Mouse (Mus musculus): ENCODE data around the gene Msh4. TPM values are rescaled to one million over a fixed set of nuclear protein-coding genes. Genes with fewer than 3 reads are reported as not detected.

Msh4 gene
- under 1 TPM; 0.07 to 0.62 (median 0.16) TPM for total RNA-seq (2022)

GRCm38 (mm10) chr3:153906136-153906871, at the start of gene Msh4:
Gene Msh4, minus strand, starts transcription at chr3:153906138.
- no peak for DNase-seq

- no peak for DNase-seq
These were observed 42.2 kb upstream of the Msh4 start for GRCm38 (mm10) chr3:153948176-153948575.

GRCm38 (mm10) chr3:153947271-153947670, 41.3 kb upstream of the Msh4 start:
- DNase-seq = no peak

GRCm38 (mm10) chr3:153944335-153944990, 38.5 kb upstream of the Msh4 start, which contains the start of gene Acadm:
Gene Acadm, minus strand, starts transcription at chr3:153944632.
- DNase-seq = peak; percentile 99

DNA sequence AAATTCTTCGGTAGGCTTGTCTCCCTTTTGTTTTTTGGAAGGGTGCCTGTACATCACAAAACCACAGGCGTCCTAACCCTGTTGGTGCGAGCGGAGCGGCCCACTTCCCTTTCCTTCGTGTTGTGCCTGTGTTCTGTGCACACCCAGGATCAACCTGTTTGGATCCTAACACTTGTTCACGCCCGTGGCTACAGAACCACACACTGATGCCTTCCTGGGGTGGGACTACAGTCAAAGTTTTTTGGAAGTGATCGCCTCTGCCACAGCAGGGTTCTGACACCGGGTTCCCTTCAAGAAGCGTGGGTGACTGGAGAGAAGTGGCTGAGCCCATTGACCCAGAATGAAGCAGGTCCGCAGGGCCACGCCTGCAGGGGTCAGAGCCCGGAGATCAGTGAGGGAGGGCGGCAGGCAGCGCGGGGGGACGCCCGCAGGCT, 38.0 kb upstream of the Msh4 start:
- DNase-seq = no peak

GRCm38 (mm10) chr3:153943003-153943640, 37.2 kb upstream of the Msh4 start:
- no peak for DNase-seq

DNA sequence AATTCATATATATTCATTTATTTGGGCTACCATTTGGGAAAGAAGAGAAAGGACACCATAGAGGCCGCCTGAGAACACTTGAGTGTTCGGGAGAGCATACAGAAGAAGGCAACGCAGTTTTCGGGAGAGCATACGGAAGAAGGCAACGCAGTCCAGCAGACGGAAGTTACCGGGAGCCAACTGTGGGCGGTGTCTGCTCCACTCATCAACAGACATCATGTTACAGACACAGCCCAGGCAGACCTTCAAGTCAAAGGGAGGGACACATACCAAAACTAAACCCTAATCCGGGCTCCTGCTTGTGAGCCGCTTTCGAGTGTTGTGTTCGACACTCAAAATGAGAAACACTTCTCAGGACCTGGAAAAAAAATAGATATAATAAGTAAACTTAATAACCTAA, 35.7 kb upstream of the Msh4 start:
- DNase-seq = no peak

DNA sequence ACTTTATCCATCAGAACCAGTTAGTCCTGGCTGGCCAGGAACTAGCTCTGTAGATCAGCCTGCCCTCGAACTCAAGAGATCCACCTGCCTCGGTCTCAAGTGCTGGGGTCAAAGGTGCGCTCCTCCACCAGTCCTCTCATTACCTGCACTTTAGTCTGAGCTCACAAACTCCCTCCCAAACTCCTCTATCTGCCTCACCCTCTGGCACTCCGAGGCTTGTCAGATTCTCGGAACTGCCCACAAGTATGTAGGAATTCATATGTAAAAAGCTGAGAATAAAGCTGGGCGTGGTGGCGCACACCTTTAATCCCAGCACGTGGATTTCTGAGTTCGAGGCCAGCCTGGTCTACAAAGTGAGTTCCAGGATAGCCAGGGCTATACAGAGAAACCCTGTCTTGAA, 34.5 kb upstream of the Msh4 start:
- DNase-seq = no peak

- DNase-seq = no peak
These were observed 34.1 kb upstream of the Msh4 start for GRCm38 (mm10) chr3:153940021-153940420.

- DNase-seq = no peak
These were observed 31.3 kb upstream of the Msh4 start for GRCm38 (mm10) chr3:153937116-153937810.

DNA sequence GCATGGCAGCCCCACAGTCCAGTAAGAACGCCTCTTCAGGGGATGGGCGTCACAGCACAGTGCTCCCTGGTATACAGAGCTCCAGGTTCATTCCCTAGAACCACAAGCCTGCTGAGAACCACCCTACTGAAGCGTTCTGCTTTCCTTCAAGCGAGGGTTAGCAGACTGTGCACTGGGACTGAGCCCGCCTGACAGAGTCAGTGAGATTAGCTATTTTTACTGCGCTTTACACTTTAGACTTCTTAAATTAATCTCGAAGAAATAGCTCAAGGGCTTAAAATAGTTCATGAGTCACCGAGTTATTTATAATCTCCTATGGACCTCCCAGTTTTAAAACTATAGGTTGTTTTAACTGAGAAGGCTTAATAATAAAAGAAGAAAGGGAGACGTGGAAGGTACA, 29.9 kb upstream of the Msh4 start:
- DNase-seq = no peak

GRCm38 (mm10) chr3:153932461-153932860, 26.5 kb upstream of the Msh4 start:
- no peak for DNase-seq

GRCm38 (mm10) chr3:153929526-153929925, 23.6 kb upstream of the Msh4 start:
- DNase-seq = no peak

DNA sequence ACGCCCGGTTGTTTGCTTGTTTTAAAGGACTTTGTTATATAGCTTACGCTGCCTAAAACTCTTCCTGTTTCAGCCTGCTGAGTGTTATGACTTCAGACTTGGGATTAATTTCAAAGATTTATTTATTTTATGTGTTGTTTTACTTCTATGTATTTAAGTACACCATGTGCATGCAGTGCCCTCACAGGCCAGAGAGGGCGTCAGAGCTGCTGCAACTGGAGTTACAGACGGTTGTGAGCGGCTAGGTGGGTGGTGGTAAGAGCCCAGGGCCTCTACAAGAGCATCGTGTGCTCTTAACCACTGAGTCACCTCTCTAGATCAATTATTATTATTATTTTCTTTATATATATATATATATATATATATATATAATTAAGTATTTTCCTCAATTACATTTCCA, 20.4 kb upstream of the Msh4 start:
- DNase-seq = no peak

DNA sequence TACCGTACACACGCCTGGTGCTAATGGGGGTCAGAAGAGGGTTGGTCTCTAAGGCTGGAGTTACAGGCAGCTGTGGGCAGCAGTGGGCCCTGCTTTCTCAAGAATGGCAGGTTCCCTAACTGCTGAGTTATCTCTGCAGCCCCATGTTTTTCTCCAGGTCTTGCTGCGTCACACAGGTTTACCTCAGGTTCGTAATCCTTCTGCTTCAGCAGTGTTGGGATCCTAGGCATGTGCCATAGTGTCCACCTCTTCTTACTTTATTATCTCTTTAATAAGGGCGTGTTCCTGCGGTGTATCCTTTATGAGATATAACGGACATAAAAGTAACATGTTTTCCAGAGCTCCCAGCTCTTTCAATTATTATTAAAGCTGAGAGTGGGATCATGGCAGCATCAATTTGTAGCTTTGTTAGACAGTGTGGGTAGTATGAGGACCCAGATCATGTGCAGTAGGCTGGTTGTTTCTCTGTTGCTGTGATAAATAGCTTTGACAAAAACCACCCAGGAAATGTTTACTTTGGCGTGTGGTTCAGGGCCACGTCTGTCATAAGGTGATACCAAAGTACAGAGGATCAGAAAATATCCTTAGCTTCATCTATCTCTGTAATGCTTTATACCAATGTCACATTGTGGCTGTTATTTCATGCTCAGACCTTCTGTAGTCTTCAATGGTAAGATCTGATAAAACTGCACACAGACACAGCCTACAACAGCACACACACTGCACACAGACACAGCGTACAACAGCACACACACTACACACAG, 15.4 kb upstream of the Msh4 start:
- no peak for DNase-seq

- DNase-seq = no peak
These were observed 11.3 kb upstream of the Msh4 start for GRCm38 (mm10) chr3:153917200-153917599.

- DNase-seq = peak; percentile 26
These were observed 7.7 kb upstream of the Msh4 start for GRCm38 (mm10) chr3:153913510-153914243.

DNA sequence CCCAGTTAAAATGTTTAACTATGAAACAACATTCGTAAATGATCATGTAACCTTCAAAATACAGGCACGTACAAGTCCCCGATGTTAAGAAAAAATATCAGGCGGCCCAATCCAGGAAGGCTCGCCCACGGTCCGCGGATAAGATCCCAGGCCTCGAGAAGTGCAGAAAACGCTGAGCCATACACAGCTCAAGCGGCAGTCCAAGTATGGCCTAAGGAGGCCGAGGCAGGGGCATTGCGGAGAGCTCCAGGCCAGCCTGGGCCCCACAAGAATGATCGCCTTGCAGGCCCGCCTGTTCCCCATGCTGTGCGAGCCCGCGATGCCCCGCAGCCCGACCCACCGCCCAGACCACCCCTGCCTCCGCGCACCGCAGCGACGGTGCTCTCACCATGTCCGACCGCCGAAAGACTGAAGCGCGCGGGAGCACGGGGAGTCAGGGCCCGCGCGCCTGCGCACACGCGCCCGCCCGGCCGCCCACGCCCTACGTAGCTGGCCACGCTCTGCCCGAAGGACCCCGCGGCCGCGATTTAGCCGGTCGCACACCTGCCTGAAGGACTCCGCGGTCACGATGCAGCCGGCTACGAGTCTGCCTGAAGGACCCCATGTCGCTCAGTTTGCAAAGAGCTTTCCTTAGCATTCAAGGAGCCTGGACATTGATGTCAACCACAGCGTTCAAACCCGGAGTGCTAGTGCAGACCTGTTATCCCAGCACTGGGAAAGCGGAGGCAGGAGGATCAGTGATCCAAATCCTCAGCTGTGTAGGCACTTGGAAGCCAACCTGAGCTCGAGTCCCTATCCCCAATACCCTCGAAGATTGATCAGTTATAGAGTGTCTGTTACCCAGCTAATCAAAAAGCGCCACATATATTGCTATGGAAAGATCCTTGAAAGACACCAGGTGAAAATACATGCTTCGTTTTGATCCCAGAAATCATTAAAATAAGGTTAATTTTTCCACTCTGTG, 6.9 kb upstream of the Msh4 start, which contains the start of gene Rabggtb:
Rabggtb (minus strand) TSS at position 464 of the 964 bp plus-strand sequence.
- DNase-seq = peak; percentile 91

DNA sequence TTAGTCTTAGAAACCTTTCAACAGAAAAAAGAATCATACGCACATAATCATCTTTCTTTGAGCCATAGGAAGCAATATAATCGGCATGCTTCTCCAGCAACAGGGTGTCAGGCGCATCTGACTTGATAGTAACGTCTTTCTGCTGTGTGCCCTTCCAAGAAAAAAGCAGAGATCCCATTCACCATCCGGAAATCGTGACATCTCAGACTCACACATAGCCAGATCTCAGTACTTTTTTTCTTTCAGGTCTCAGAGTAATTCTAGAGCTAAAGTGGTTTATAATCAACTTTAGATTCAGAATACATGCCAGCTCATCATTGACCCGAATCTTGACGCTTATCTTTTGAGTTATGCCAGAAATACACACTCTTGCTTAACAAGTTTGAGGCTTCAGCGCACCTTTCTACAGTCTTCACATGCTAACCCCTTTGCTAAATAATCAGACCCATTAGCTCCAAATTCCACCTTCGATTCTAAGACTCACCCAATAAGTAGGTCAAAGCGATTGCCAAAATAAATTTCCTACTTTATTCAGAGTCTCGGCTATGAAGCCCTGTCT, 6.0 kb upstream of the Msh4 start:
- no peak for DNase-seq
